Mouse (Mus musculus) CD4-positive naive resting alpha-beta T cell, adult 57 days (primary cell): ENCODE results near the gene Smyd1. TPM values are rescaled to one million over a fixed set of nuclear protein-coding genes. Genes with fewer than 3 reads are reported as not detected.

Experiments
- total RNA-seq: library from RNA; stranded (reverse); gene quantifications from one replicate; pipeline ENCODE4 v1.2.4, GENCODE M21; 2023

Gene Smyd1
- not detected for total RNA-seq

DNA sequence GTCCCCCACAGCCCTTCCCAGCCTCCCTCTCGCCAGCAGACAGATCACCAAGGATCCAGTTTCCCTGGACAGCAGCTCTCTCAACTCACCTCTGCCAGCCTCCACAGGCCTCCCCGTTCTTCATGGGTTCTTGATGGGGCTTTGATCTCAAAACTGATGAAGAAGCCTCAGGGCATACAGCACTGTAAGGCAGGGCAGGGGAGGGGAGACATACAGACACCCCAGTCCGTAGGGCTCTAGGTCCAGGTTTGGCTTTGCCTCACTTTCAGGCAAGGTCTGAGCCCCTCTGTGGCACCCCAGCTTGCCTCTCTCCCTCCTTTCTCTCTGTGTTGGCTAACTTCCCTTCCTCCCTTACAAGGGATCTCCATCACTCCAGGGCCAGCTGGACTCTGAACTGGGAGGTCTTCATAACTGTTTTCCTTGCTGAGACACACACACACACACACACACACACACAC lies at the start of gene Smyd1:
TSS of gene Smyd1 (minus strand) at position 408 of the 458 bp plus-strand sequence.

DNA sequence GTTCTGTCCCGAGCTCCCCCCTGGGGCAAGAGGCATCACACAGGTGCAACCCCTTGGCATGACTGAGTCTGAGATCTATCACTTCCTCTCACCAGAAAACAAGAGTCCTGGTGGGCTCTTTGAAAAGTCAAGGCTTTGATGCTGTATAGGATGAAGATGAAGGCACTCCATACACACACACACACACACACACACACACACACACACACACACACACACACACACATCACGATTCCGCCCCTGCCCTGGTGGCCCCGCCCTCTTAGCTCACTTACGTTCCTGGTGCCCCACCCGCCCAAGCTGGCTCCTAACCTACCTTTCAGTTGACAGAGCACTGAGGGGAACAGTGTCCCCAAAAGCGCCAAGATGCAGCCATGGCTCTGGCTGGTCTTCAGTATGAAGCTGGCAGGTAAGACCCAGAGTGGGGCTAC lies 473 bp upstream of the Smyd1 start, which contains the start of gene Cd8b1:
TSS of gene Cd8b1 (plus strand) at position 298 of the 431 bp plus-strand sequence.

DNA sequence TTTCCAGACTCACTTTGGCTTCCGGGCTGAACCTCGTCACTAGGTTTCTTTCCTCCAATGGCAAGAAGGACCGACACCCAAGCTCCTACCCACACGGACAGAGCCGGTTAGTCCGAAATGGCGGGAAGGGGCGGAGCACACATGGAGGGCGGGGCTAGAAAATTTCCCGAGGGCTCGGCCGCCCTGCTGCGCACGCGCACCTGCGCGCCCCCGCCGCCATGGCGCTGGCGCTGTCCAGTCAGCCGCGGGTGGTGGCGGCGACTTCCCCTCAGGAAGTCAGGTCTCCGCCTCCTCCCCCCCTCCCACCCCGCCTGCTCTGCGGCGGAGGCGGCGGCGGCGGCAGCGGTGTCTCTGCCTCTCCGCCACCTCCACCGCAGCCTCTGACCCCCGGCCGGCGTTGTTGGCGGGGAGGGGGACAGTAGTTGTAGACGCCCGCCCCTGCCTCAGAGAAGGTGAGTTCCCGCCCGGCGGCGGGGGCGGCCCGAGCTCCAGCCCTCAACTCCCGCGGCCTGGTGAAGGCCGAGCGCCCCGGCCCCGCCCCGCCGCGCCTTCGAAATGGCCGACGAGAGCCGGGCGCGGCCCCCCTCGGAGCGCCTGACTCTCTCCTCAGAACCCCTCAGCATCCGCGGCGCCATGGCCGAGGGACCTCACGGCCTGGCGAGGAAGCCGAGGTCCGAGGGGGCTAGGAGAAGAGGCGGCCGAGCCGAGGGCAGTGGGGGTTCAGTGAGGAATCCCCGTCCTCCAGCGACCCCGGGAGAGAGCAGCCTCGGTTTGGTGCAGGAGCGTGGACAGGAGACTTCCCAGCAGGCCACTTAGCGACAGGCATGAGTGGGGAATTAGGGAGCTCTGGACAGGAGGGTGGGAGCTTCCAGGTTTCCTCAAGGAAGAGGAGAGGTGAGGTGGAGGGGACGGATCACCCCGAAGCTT lies 50.4 kb downstream of the Smyd1 start, which contains the start of gene Krcc1:
TSS of gene Krcc1 (plus strand) at position 289 of the 927 bp plus-strand sequence.

DNA sequence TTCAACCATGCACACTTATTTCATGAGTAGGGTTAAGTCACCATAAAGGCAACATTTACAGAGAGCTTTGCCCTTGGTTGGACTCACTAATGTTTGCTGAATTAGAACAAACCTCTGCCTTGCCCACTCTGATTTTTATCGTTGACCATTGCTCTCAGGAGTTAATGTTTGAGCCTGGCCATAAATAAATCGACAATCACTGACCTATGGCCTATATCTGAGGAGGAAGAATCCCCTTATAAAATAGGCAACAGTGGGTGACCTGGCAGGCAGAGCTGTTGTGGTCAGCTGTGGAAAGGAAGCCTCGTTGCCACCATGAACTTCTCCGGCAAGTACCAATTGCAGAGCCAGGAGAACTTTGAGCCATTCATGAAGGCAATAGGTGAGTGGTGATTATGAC lies 122.4 kb downstream of the Smyd1 start, which contains the start of gene Fabp1:
TSS of gene Fabp1 (plus strand) at position 216 of the 400 bp plus-strand sequence.

Other genes starting within 250 kb of the Smyd1 start
- gene Thnsl2, start 177.8 kb downstream of the Smyd1 start, total RNA-seq, result 2.0 TPM
- not detected for gene Fabp1, start 122.4 kb downstream of the Smyd1 start, total RNA-seq
- gene Krcc1, start 50.6 kb downstream of the Smyd1 start, total RNA-seq, result 33.3 TPM
- gene Cd8b1, start 555 bp upstream of the Smyd1 start, total RNA-seq, result 10.6 TPM
- gene Cd8a, start 51.2 kb upstream of the Smyd1 start, total RNA-seq, result 4.0 TPM
- gene Rmnd5a, start 118.4 kb upstream of the Smyd1 start, total RNA-seq, result 71.3 TPM
- gene Rnf103, start 171.7 kb upstream of the Smyd1 start, total RNA-seq, result 50.4 TPM
- 51.6 TPM for gene Chmp3, start 221.6 kb upstream of the Smyd1 start, total RNA-seq